Mouse (Mus musculus): ENCODE results near the gene Gpt2. TPM values are rescaled to one million over a fixed set of nuclear protein-coding genes. Genes with fewer than 3 reads are reported as not detected.

Gpt2 gene
- total and polyA plus RNA-seq, 2 experiments from 2014 or later = 6.7 to 25.1 TPM

- 78% methylated on average over 4 of the region's 4 CpGs for WGBS
These were observed 78.1 kb downstream of the Gpt2 start for GRCm38 (mm10) chr8:85570466-85570865.

DNA sequence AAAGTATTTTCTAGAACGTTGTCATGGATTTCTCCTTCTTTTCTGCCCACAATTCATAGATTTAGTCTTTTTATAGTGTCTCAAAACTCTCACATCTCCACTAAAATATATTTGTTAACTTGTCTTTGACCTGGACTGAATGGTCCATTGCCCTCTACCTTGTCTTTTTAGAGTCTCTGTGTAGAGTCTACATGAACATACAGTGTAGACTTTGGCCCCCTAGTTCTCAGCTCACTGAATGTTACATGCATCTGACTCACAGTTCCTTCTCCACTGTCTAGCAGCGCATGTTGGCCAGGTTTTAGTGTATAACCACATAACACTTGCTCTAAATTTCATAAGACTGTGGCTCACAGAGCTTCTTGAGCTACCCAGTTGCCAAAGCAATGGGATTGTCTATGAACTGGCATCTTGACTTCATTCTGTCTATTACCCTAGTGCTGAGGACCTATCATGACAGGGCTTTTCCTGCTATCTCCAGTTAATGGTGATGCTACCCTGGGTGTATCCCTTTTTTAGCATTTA is 81.7 kb downstream of the Gpt2 start:
- Histone ChIP-seq H3K9ac (replicated peaks; ENCODE audit: low read depth, low read length) (no peak overlapping the region), H3K4me2 (ENCODE audit: low read depth, low read length) (no peak overlapping the region), H3K9me3 (replicated peaks; ENCODE audit: control insufficient read depth, low read length) (no peaks in the 10 kb centered on the region), H3K4me3 (ENCODE audit: low read depth, low read length) (no peak overlapping the region), H3K4me1 (ENCODE audit: control insufficient read depth, insufficient read depth) (no peaks in the 10 kb centered on the region), H3K27me3 (ENCODE audit: control insufficient read depth, insufficient read depth, low read length) (no peaks in the 10 kb centered on the region), H3K36me3 (replicated peaks; ENCODE audit: control insufficient read depth, insufficient read depth, low read length) (no peaks in the 10 kb centered on the region), H3K27ac (ENCODE audit: low read depth) (no peak overlapping the region)
- no peak for ATAC-seq (ENCODE audit: insufficient read depth, low read depth)
- 73% methylated on average over 2 of the region's 2 CpGs for WGBS
- TF ChIP-seq CTCF (IDR thresholded peaks at IDR 0.05; ENCODE audit: low read depth) (no peak), EP300 (IDR thresholded peaks at IDR 0.05; ENCODE audit: low read depth) (no peak)
- DNase-seq (ENCODE audit: low spot score) = no peak

More at GRCm38 (mm10) chr8:85570466-85570865, 78.1 kb downstream of the Gpt2 start:
- ATAC-seq (ENCODE audit: insufficient read depth, low read depth) (no peak), DNase-seq (ENCODE audit: low spot score) (no peak)
- Histone ChIP-seq H3K27ac (ENCODE audit: low read depth) (no peak overlapping the region), H3K4me1 (ENCODE audit: control insufficient read depth, insufficient read depth) (no peaks in the 10 kb centered on the region), H3K36me3 (replicated peaks; ENCODE audit: control insufficient read depth, insufficient read depth, low read length) (no peaks in the 10 kb centered on the region), H3K9me3 (replicated peaks; ENCODE audit: control insufficient read depth, low read length) (no peaks in the 10 kb centered on the region), H3K4me2 (ENCODE audit: low read depth, low read length) (no peak overlapping the region), H3K9ac (replicated peaks; ENCODE audit: low read depth, low read length) (no peak overlapping the region), H3K27me3 (ENCODE audit: control insufficient read depth, insufficient read depth, low read length) (no peaks in the 10 kb centered on the region), H3K4me3 (ENCODE audit: low read depth, low read length) (no peak overlapping the region)
- TF ChIP-seq EP300 (IDR thresholded peaks at IDR 0.05; ENCODE audit: low read depth) = no peak
- TF ChIP-seq CTCF (IDR thresholded peaks at IDR 0.05; ENCODE audit: low read depth) = no peak

Other genes starting within 250 kb of the Gpt2 start
- gene Orc6, start 192.9 kb upstream of the Gpt2 start, total RNA-seq (2014; rRNA removed; ENCODE audit: low replicate concordance) = 15.9 and 23.3 TPM in 2 replicates
- gene Orc6, start 192.9 kb upstream of the Gpt2 start, polyA plus RNA-seq (2015; fragmentation: Nextera tagmentation; extraction: Ambion mirVana) = 25.7 and 26.3 TPM in 2 replicates
- gene Vps35, start 192.8 kb upstream of the Gpt2 start, total RNA-seq (2014; rRNA removed; ENCODE audit: low replicate concordance) = 71.5 and 77.2 TPM in 2 replicates
- 82.3 and 82.5 TPM in 2 replicates for gene Vps35, start 192.8 kb upstream of the Gpt2 start, polyA plus RNA-seq (2015; fragmentation: Nextera tagmentation; extraction: Ambion mirVana)
- 398 and 403 TPM in 2 replicates for gene Mylk3, start 106.2 kb upstream of the Gpt2 start, total RNA-seq (2014; rRNA removed; ENCODE audit: low replicate concordance)
- gene Mylk3, start 106.2 kb upstream of the Gpt2 start, polyA plus RNA-seq (2015; fragmentation: Nextera tagmentation; extraction: Ambion mirVana) = 321 and 340 TPM in 2 replicates
- gene 4921524J17Rik, start 59.7 kb upstream of the Gpt2 start, total RNA-seq (2014; rRNA removed; ENCODE audit: low replicate concordance) = 23.8 and 27.6 TPM in 2 replicates
- 67.6 and 75.7 TPM in 2 replicates for gene 4921524J17Rik, start 59.7 kb upstream of the Gpt2 start, polyA plus RNA-seq (2015; fragmentation: Nextera tagmentation; extraction: Ambion mirVana)
- 72.3 and 104 TPM in 2 replicates for gene Dnaja2, start 62.8 kb downstream of the Gpt2 start, total RNA-seq (2014; rRNA removed; ENCODE audit: low replicate concordance)
- 150 and 161 TPM in 2 replicates for gene Dnaja2, start 62.8 kb downstream of the Gpt2 start, polyA plus RNA-seq (2015; fragmentation: Nextera tagmentation; extraction: Ambion mirVana)
- gene Neto2, start 208.3 kb downstream of the Gpt2 start, total RNA-seq (2014; rRNA removed; ENCODE audit: low replicate concordance) = 4.4 and 5.5 TPM in 2 replicates
- gene Neto2, start 208.3 kb downstream of the Gpt2 start, polyA plus RNA-seq (2015; fragmentation: Nextera tagmentation; extraction: Ambion mirVana) = 1.4 and 1.7 TPM in 2 replicates